Mouse (Mus musculus) neural tube, embryonic 15.5 days (tissue): ENCODE results near the gene Lpar4. TPM values are rescaled to one million over a fixed set of nuclear protein-coding genes. Genes with fewer than 3 reads are reported as not detected.

Experiments
- ATAC-seq: fragments of 200-750 bp; cut with Nextera tagmentation; 2 replicates; pipeline ENCODE4 v1.8.0; 2017; ENCODE audit warnings: mild to moderate bottlenecking, moderate TSS enrichment, moderate library complexity; ENCODE audit not compliant: low FRiP score
- H3K27ac ChIP-seq: fragments of 300-500 bp; sonication (generic); replicated peaks from 2 replicates; pipeline ENCODE4 v1.5.1; 2015; ENCODE audit warnings: mild to moderate bottlenecking, inconsistent platforms
- H3K27me3 ChIP-seq: fragments of 300-500 bp; sonication (generic); replicated peaks from 2 replicates; pipeline ENCODE4 v1.6.1; 2015; ENCODE audit warnings: inconsistent platforms
- H3K36me3 ChIP-seq: fragments of 300-500 bp; sonication (generic); 2 replicates; pipeline ENCODE4 v1.6.1; 2015; ENCODE audit warnings: inconsistent platforms
- H3K4me1 ChIP-seq: fragments of 300-500 bp; sonication (generic); 2 replicates; pipeline ENCODE4 v1.6.1; 2015; ENCODE audit warnings: inconsistent platforms
- H3K4me2 ChIP-seq: fragments of 300-500 bp; sonication (generic); 2 replicates; pipeline ENCODE4 v1.6.1; 2015; ENCODE audit warnings: inconsistent platforms, mild to moderate bottlenecking, moderate library complexity
- H3K4me3 ChIP-seq: fragments of 300-500 bp; sonication (generic); replicated peaks from 2 replicates; pipeline ENCODE4 v1.5.1; 2015; ENCODE audit warnings: mild to moderate bottlenecking, inconsistent platforms
- H3K9ac ChIP-seq: fragments of 300-500 bp; sonication (generic); replicated peaks from 2 replicates; pipeline ENCODE4 v1.6.1; 2015; ENCODE audit warnings: mild to moderate bottlenecking, inconsistent platforms
- H3K9me3 ChIP-seq: fragments of 300-500 bp; sonication (generic); replicated peaks from 2 replicates; pipeline ENCODE4 v1.6.1; 2016; ENCODE audit warnings: inconsistent platforms
- WGBS: fragments of 180-500 bp; shearing (Covaris S2); methylation state at CpG from one replicate; pipeline ENCODE4 v1.1.7; 2015; ENCODE audit warnings: mixed read lengths; 5-methylcytosine and 5-hydroxymethylcytosine counted together
- polyA plus RNA-seq: library from polyadenylated mRNA; unstranded; fragments of >200 nt; fragmentation: Nextera tagmentation; extraction: Ambion mirVana; gene quantifications from 2 replicates; pipeline ENCODE4 v1.2.1, GENCODE M21; 2015

The Lpar4 gene
- polyA plus RNA-seq, 1 experiment from 2014 or later: 7.4 TPM

GRCm38 (mm10) chrX:106964326-106964725, 43.9 kb downstream of the Lpar4 start:
- H3K27ac ChIP-seq: no peak overlapping the region
- no peaks in the 10 kb centered on the region for H3K27me3 ChIP-seq
- no peak for ATAC-seq
- H3K9me3 ChIP-seq: no peaks in the 10 kb centered on the region
- no peaks in the 10 kb centered on the region for H3K36me3 ChIP-seq
- H3K4me3 ChIP-seq: no peak overlapping the region
- H3K9ac ChIP-seq: no peak overlapping the region
- no peaks in the 10 kb centered on the region for H3K4me1 ChIP-seq
- WGBS: 49% methylated on average over 2 of the region's 2 CpGs
- no peak overlapping the region for H3K4me2 ChIP-seq

Other genes starting within 250 kb of the Lpar4 start
- 5.2 and 5.7 TPM in 2 replicates for gene Rtl3, start 80.0 kb upstream of the Lpar4 start, polyA plus RNA-seq
- gene P2ry10, start 167.9 kb downstream of the Lpar4 start, polyA plus RNA-seq: 0.06 and 2.1 TPM in 2 replicates
- 0.28 and 0.83 TPM in 2 replicates for gene P2ry10b, start 228.3 kb downstream of the Lpar4 start, polyA plus RNA-seq